13 mouse cellular contexts compared by ENCODE assay signal in the genomic region with DNA sequence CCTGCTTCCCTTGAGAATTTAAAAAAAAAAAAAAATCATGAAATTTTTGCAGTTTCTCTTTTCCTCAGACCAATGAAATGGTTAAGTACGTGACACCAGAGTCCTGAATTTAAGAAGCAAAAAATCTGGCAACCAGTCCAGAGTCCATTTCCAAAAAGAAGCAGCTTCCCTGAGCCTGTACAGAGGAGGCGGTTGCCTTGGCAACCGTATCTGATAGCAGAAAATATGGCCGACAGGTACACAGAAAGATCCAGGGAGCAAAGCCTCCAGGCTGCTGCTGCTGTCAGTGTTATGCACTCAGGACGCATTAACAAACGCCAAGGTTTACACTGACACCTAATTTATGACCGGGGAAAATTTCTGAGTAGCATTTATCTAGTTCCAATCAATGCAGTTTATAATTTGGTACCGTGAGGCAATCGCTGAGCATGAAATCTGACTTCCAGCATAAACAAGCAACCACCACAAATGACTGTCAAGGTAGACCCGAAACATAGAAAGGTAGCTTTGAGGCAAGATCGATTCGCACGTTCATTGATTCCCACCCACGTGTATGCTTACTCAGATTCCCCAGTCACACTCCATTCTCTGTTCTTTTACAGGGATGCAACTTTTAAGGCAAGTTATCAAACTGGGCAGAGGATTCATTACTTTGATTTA.
DNase-seq lines count a peak whose midpoint lies in the region; ATAC-seq lines count a peak whose summit lies in the region.
"Had no signal": no experiment of that assay in that cellular context is flagged by ENCODE, and none has a peak within 500 bp of the region (broad histone marks: within the 10 kb centered on the region; RNA-seq: fewer than 3 reads in every experiment).

No protein-coding gene starts in this region.

- no peak overlapping the region for H3K9ac ChIP-seq in forebrain, embryonic 12.5 days
- H3K9ac ChIP-seq in forebrain, embryonic 11.5 days (ENCODE audit: low read length), result no peak overlapping the region
- no peak overlapping the region for H3K9ac ChIP-seq in embryonic facial prominence, embryonic 14.5 days (ENCODE audit: low read depth, low read length)
- H3K9ac ChIP-seq in neural tube, embryonic 12.5 days, result no peak overlapping the region

- no peak for DNase-seq in forebrain, embryonic 11.5 days (ENCODE audit: low spot score)
- DNase-seq in embryonic facial prominence, embryonic 14.5 days (ENCODE audit: low spot score), result peak; percentile 10
- peak; percentile 25 to 33 for DNase-seq in layer of hippocampus, postnatal 14 days (ENCODE audit: low spot score in 2 of 2)
- no peak for DNase-seq in heart, postnatal 25 days (ENCODE audit: low spot score)
- no peak for DNase-seq in thymus, postnatal 14 days
- DNase-seq: B cell, adult 2 months; gastrocnemius, adult 2 months; kidney, postnatal 14 days; lung, postnatal 4 days had no signal

- ATAC-seq in forebrain, embryonic 12.5 days (ENCODE audit: low FRiP score), result 0 out of 2 replicates have a peak, but pooled peaks have one; percentile 57
- no peak; the same call in 1 of the 2 replicates for ATAC-seq in forebrain, embryonic 11.5 days (replicated peaks; ENCODE audit: low FRiP score)
- ATAC-seq in embryonic facial prominence, embryonic 14.5 days (ENCODE audit: low read depth), result no peak
- ATAC-seq in neural tube, embryonic 12.5 days (ENCODE audit: low FRiP score, low read depth), result peak; percentile 77
- no peak for ATAC-seq in activated CD4-positive, CD25-positive, alpha-beta regulatory T cell, adult 4 months

- no peaks in the 10 kb centered on the region for H3K27me3 ChIP-seq in forebrain, embryonic 12.5 days
- H3K27me3 ChIP-seq in forebrain, embryonic 11.5 days (ENCODE audit: control insufficient read depth, insufficient read depth, low read length), result no peaks in the 10 kb centered on the region
- H3K27me3 ChIP-seq in embryonic facial prominence, embryonic 14.5 days (replicated peaks; ENCODE audit: control insufficient read depth, insufficient read depth, low read length), result no peaks in the 10 kb centered on the region
- H3K27me3 ChIP-seq in neural tube, embryonic 12.5 days (replicated peaks), result no peaks in the 10 kb centered on the region

- H3K4me3 ChIP-seq in forebrain, embryonic 12.5 days (replicated peaks), result no peak overlapping the region
- H3K4me3 ChIP-seq in forebrain, embryonic 11.5 days (ENCODE audit: low read depth, low read length), result no peak overlapping the region
- H3K4me3 ChIP-seq in embryonic facial prominence, embryonic 14.5 days (ENCODE audit: low read depth, low read length), result no peak overlapping the region
- H3K4me3 ChIP-seq in neural tube, embryonic 12.5 days, result no peak overlapping the region
- H3K4me3 ChIP-seq: gastrocnemius, adult 2 months had no signal

- no peaks in the 10 kb centered on the region for H3K4me1 ChIP-seq in forebrain, embryonic 12.5 days
- H3K4me1 ChIP-seq in forebrain, embryonic 11.5 days (replicated peaks; ENCODE audit: control insufficient read depth, insufficient read depth, low read length), result no peaks in the 10 kb centered on the region
- no peaks in the 10 kb centered on the region for H3K4me1 ChIP-seq in embryonic facial prominence, embryonic 14.5 days (ENCODE audit: control insufficient read depth, insufficient read depth, low read length)
- no peaks in the 10 kb centered on the region for H3K4me1 ChIP-seq in neural tube, embryonic 12.5 days

- no peaks in the 10 kb centered on the region for H3K9me3 ChIP-seq in forebrain, embryonic 12.5 days
- H3K9me3 ChIP-seq in forebrain, embryonic 11.5 days (ENCODE audit: control insufficient read depth, low read length), result no peaks in the 10 kb centered on the region
- H3K9me3 ChIP-seq in embryonic facial prominence, embryonic 14.5 days (ENCODE audit: control insufficient read depth, low read length), result no peaks in the 10 kb centered on the region
- no peaks in the 10 kb centered on the region for H3K9me3 ChIP-seq in neural tube, embryonic 12.5 days

- no peaks in the 10 kb centered on the region for H3K36me3 ChIP-seq in forebrain, embryonic 12.5 days (replicated peaks)
- no peaks in the 10 kb centered on the region for H3K36me3 ChIP-seq in forebrain, embryonic 11.5 days (ENCODE audit: control insufficient read depth, insufficient read depth, low read length)
- no peaks in the 10 kb centered on the region for H3K36me3 ChIP-seq in embryonic facial prominence, embryonic 14.5 days (ENCODE audit: control insufficient read depth, insufficient read depth, low read length)
- no peaks in the 10 kb centered on the region for H3K36me3 ChIP-seq in neural tube, embryonic 12.5 days

- intact Hi-C loops in heart, postnatal 25 days (cut with DNase I), result no loop called here

- H3K4me2 ChIP-seq in forebrain, embryonic 12.5 days, result no peak overlapping the region
- H3K4me2 ChIP-seq in forebrain, embryonic 11.5 days (ENCODE audit: low read depth, low read length, severe bottlenecking), result no peak overlapping the region
- H3K4me2 ChIP-seq in embryonic facial prominence, embryonic 14.5 days (ENCODE audit: low read depth, low read length), result no peak overlapping the region
- no peak overlapping the region for H3K4me2 ChIP-seq in neural tube, embryonic 12.5 days (replicated peaks)

- WGBS in forebrain, embryonic 12.5 days, result 83% methylated on average over 14 of the region's 14 CpGs
- WGBS in forebrain, embryonic 11.5 days, result 91% methylated on average over 14 of the region's 14 CpGs
- 80% methylated on average over 14 of the region's 14 CpGs for WGBS in embryonic facial prominence, embryonic 14.5 days
- WGBS in neural tube, embryonic 12.5 days, result 64% methylated on average over 14 of the region's 14 CpGs

- H3K27ac ChIP-seq in forebrain, embryonic 12.5 days, result peak overlapping the region; percentile 36; the same call in 1 of the 2 replicates
- no peak overlapping the region for H3K27ac ChIP-seq in forebrain, embryonic 11.5 days (ENCODE audit: low read depth, low read length)
- H3K27ac ChIP-seq in embryonic facial prominence, embryonic 14.5 days (replicated peaks; ENCODE audit: low read depth, low read length), result no peak overlapping the region
- H3K27ac ChIP-seq in neural tube, embryonic 12.5 days, result no peak overlapping the region
- H3K27ac ChIP-seq: gastrocnemius, adult 2 months; stomach, postnatal 0 days had no signal

Comparison
In these comparisons a context has a peak if more than half of its experiments do, and no peak if none do; other contexts are left out.
1. ATAC-seq: peak in forebrain, embryonic 12.5 days (single experiment) and neural tube, embryonic 12.5 days (single experiment); none in forebrain, embryonic 11.5 days (single experiment), embryonic facial prominence, embryonic 14.5 days (single experiment) and activated CD4-positive, CD25-positive, alpha-beta regulatory T cell, adult 4 months (single experiment).
2. DNase-seq: peak in embryonic facial prominence, embryonic 14.5 days (single experiment) and layer of hippocampus, postnatal 14 days (2 of 2); none in forebrain, embryonic 11.5 days (single experiment), heart, postnatal 25 days (single experiment) and thymus, postnatal 14 days (single experiment).